Mouse (Mus musculus): ENCODE measurements around the gene Tspan5.

- TF ChIP-seq CTCF (IDR thresholded peaks at IDR 0.05; ENCODE audit: low read depth) (no peak), EP300 (optimal IDR thresholded peaks at IDR 0.05) (no peak)
Measured at GRCm38 (mm10) chr3:138839656-138840055, 97.7 kb downstream of the Tspan5 start.
